Mouse (Mus musculus): ENCODE results near the gene Lims1. TPM values are rescaled to one million over a fixed set of nuclear protein-coding genes. Genes with fewer than 3 reads are reported as not detected.

Gene Lims1
- total and polyA plus RNA-seq, 2 experiments from 2014 or later = 177 to 232 TPM

- TF ChIP-seq EP300 (IDR thresholded peaks at IDR 0.05; ENCODE audit: low read depth) (peak; percentile 40; the same call in 1 of the 2 replicates), CTCF (IDR thresholded peaks at IDR 0.05; ENCODE audit: low read depth) (no peak)
Observed at GRCm38 (mm10) chr10:58446384-58447279, 123.4 kb downstream of the Lims1 start, which contains the start of gene Ranbp2. Gene Ranbp2 (plus strand): TSS chr10:58446920.

GRCm38 (mm10) chr10:58447280-58447781 is 124.1 kb downstream of the Lims1 start:
- ATAC-seq (ENCODE audit: insufficient read depth, low read depth) (no peak), DNase-seq (ENCODE audit: low spot score) (peak; percentile 29)
- Histone ChIP-seq H3K27me3 (ENCODE audit: control insufficient read depth, insufficient read depth, low read length) (no peaks in the 10 kb centered on the region), H3K27ac (ENCODE audit: low read depth) (peak overlapping the region; percentile 97), H3K9me3 (replicated peaks; ENCODE audit: control insufficient read depth, low read length) (no peaks in the 10 kb centered on the region), H3K9ac (replicated peaks; ENCODE audit: low read depth, low read length) (peak overlapping the region; percentile 92), H3K4me3 (ENCODE audit: low read depth, low read length) (peak overlapping the region; percentile 85), H3K4me2 (ENCODE audit: low read depth, low read length) (peak overlapping the region; percentile 61), H3K4me1 (ENCODE audit: control insufficient read depth, insufficient read depth) (peaks cover 7% of the 10 kb centered on the region), H3K36me3 (replicated peaks; ENCODE audit: control insufficient read depth, insufficient read depth, low read length) (peaks cover 4% of the 10 kb centered on the region; the same call in 1 of the 2 replicates)
- TF ChIP-seq CTCF (IDR thresholded peaks at IDR 0.05; ENCODE audit: low read depth) (no peak), EP300 (IDR thresholded peaks at IDR 0.05; ENCODE audit: low read depth) (no peak)
- under 1% methylated on average over 24 of the region's 32 CpGs for WGBS

More at GRCm38 (mm10) chr10:58446384-58447279, 123.4 kb downstream of the Lims1 start, which contains the start of gene Ranbp2:
- Histone ChIP-seq H3K4me3 (ENCODE audit: low read depth, low read length) (peak within 1 kb of the TSS; percentile 85), H3K27ac (ENCODE audit: low read depth) (peak within 1 kb of the TSS; percentile 97), H3K27me3 (ENCODE audit: control insufficient read depth, insufficient read depth, low read length) (no peaks in the 10 kb centered on the region), H3K9me3 (replicated peaks; ENCODE audit: control insufficient read depth, low read length) (no peaks in the 10 kb centered on the region), H3K4me2 (ENCODE audit: low read depth, low read length) (peak within 1 kb of the TSS; percentile 89), H3K36me3 (replicated peaks; ENCODE audit: control insufficient read depth, insufficient read depth, low read length) (no peaks in the 10 kb centered on the region), H3K9ac (replicated peaks; ENCODE audit: low read depth, low read length) (peak within 1 kb of the TSS; percentile 92), H3K4me1 (ENCODE audit: control insufficient read depth, insufficient read depth) (peaks cover 7% of the 10 kb centered on the region)
- ATAC-seq (ENCODE audit: insufficient read depth, low read depth) = peak; percentile 98
- 0% methylated on average over 75 of the region's 91 CpGs for WGBS
- DNase-seq (ENCODE audit: low spot score) = peak; percentile 98

- H3K9ac ChIP-seq (replicated peaks; ENCODE audit: low read depth, low read length) = no peak overlapping the region
- no peaks in the 10 kb centered on the region for H3K27me3 ChIP-seq (ENCODE audit: control insufficient read depth, insufficient read depth, low read length)
- ATAC-seq (ENCODE audit: insufficient read depth, low read depth) = no peak
- H3K4me3 ChIP-seq (ENCODE audit: low read depth, low read length) = no peak overlapping the region
- peaks cover 31% of the 10 kb centered on the region for H3K36me3 ChIP-seq (replicated peaks; ENCODE audit: control insufficient read depth, insufficient read depth, low read length)
- H3K9me3 ChIP-seq (replicated peaks; ENCODE audit: control insufficient read depth, low read length) = no peaks in the 10 kb centered on the region
- no peak overlapping the region for H3K27ac ChIP-seq (ENCODE audit: low read depth)
- H3K4me1 ChIP-seq (ENCODE audit: control insufficient read depth, insufficient read depth) = no peaks in the 10 kb centered on the region; the same call in 1 of the 2 replicates
- DNase-seq (ENCODE audit: low spot score) = no peak
- no peak for TF ChIP-seq CTCF (IDR thresholded peaks at IDR 0.05; ENCODE audit: low read depth)
- no peak for TF ChIP-seq EP300 (IDR thresholded peaks at IDR 0.05; ENCODE audit: low read depth)
- H3K4me2 ChIP-seq (ENCODE audit: low read depth, low read length) = no peak overlapping the region
Observed at GRCm38 (mm10) chr10:58451575-58451974, 128.3 kb downstream of the Lims1 start.

GRCm38 (mm10) chr10:58452185-58452584 is 128.9 kb downstream of the Lims1 start:
- WGBS = 49% methylated on average over 1 of the region's 1 CpGs
- no peak for TF ChIP-seq EP300 (IDR thresholded peaks at IDR 0.05; ENCODE audit: low read depth)
- TF ChIP-seq CTCF (IDR thresholded peaks at IDR 0.05; ENCODE audit: low read depth) = no peak
- no peak for ATAC-seq (ENCODE audit: insufficient read depth, low read depth)
- no peak for DNase-seq (ENCODE audit: low spot score)
- Histone ChIP-seq H3K27me3 (ENCODE audit: control insufficient read depth, insufficient read depth, low read length) (no peaks in the 10 kb centered on the region), H3K27ac (ENCODE audit: low read depth) (no peak overlapping the region), H3K4me3 (ENCODE audit: low read depth, low read length) (no peak overlapping the region), H3K4me1 (ENCODE audit: control insufficient read depth, insufficient read depth) (no peaks in the 10 kb centered on the region; the same call in 1 of the 2 replicates), H3K36me3 (replicated peaks; ENCODE audit: control insufficient read depth, insufficient read depth, low read length) (peaks cover 32% of the 10 kb centered on the region), H3K9me3 (replicated peaks; ENCODE audit: control insufficient read depth, low read length) (no peaks in the 10 kb centered on the region), H3K9ac (replicated peaks; ENCODE audit: low read depth, low read length) (no peak overlapping the region), H3K4me2 (ENCODE audit: low read depth, low read length) (no peak overlapping the region)

GRCm38 (mm10) chr10:58459896-58460295 is 136.6 kb downstream of the Lims1 start:
- Histone ChIP-seq H3K9ac (replicated peaks; ENCODE audit: low read depth, low read length) (no peak overlapping the region), H3K4me3 (ENCODE audit: low read depth, low read length) (no peak overlapping the region), H3K4me2 (ENCODE audit: low read depth, low read length) (no peak overlapping the region), H3K27me3 (ENCODE audit: control insufficient read depth, insufficient read depth, low read length) (no peaks in the 10 kb centered on the region), H3K36me3 (replicated peaks; ENCODE audit: control insufficient read depth, insufficient read depth, low read length) (peaks cover 75% of the 10 kb centered on the region), H3K9me3 (replicated peaks; ENCODE audit: control insufficient read depth, low read length) (no peaks in the 10 kb centered on the region), H3K27ac (ENCODE audit: low read depth) (no peak overlapping the region), H3K4me1 (ENCODE audit: control insufficient read depth, insufficient read depth) (no peaks in the 10 kb centered on the region)
- ATAC-seq (ENCODE audit: insufficient read depth, low read depth) (no peak), DNase-seq (ENCODE audit: low spot score) (no peak)
- 91% methylated on average over 1 of the region's 1 CpGs for WGBS
- no peak for TF ChIP-seq CTCF (IDR thresholded peaks at IDR 0.05; ENCODE audit: low read depth)
- no peak for TF ChIP-seq EP300 (IDR thresholded peaks at IDR 0.05; ENCODE audit: low read depth)

Other genes with a start within 250 kb of the Lims1 start
- not detected in 2 replicates for gene AW822073, start 98.5 kb upstream of the Lims1 start, total RNA-seq (2014; rRNA removed; ENCODE audit: low replicate concordance)
- gene AW822073, start 98.5 kb upstream of the Lims1 start, polyA plus RNA-seq (2015; fragmentation: Nextera tagmentation; extraction: Ambion mirVana) = not detected in 2 replicates
- gene Duxf3, start 90.8 kb upstream of the Lims1 start, total RNA-seq (2014; rRNA removed; ENCODE audit: low replicate concordance) = not detected in 2 replicates
- not detected in 2 replicates for gene Duxf3, start 90.8 kb upstream of the Lims1 start, polyA plus RNA-seq (2015; fragmentation: Nextera tagmentation; extraction: Ambion mirVana)
- gene Gm4981, start 86.8 kb upstream of the Lims1 start, total RNA-seq (2014; rRNA removed; ENCODE audit: low replicate concordance) = not detected in 2 replicates
- not detected in 2 replicates for gene Gm4981, start 86.8 kb upstream of the Lims1 start, polyA plus RNA-seq (2015; fragmentation: Nextera tagmentation; extraction: Ambion mirVana)
- gene Gcc2, start 68.0 kb upstream of the Lims1 start, total RNA-seq (2014; rRNA removed; ENCODE audit: low replicate concordance) = 11.4 and 16.6 TPM in 2 replicates
- gene Gcc2, start 68.0 kb upstream of the Lims1 start, polyA plus RNA-seq (2015; fragmentation: Nextera tagmentation; extraction: Ambion mirVana) = 33.9 and 37.3 TPM in 2 replicates
- 31.8 and 32.9 TPM in 2 replicates for gene Ranbp2, start 123.5 kb downstream of the Lims1 start, total RNA-seq (2014; rRNA removed; ENCODE audit: low replicate concordance)
- 7.9 and 8.8 TPM in 2 replicates for gene Ranbp2, start 123.5 kb downstream of the Lims1 start, polyA plus RNA-seq (2015; fragmentation: Nextera tagmentation; extraction: Ambion mirVana)
- gene Ccdc138, start 174.5 kb downstream of the Lims1 start, total RNA-seq (2014; rRNA removed; ENCODE audit: low replicate concordance) = 1.8 and 1.9 TPM in 2 replicates
- gene Ccdc138, start 174.5 kb downstream of the Lims1 start, polyA plus RNA-seq (2015; fragmentation: Nextera tagmentation; extraction: Ambion mirVana) = 2.8 TPM in 2 replicates

All from heart, postnatal 0 days (tissue).